Comparison of ENCODE assay signal across 8 mouse cellular contexts in the genomic region with DNA sequence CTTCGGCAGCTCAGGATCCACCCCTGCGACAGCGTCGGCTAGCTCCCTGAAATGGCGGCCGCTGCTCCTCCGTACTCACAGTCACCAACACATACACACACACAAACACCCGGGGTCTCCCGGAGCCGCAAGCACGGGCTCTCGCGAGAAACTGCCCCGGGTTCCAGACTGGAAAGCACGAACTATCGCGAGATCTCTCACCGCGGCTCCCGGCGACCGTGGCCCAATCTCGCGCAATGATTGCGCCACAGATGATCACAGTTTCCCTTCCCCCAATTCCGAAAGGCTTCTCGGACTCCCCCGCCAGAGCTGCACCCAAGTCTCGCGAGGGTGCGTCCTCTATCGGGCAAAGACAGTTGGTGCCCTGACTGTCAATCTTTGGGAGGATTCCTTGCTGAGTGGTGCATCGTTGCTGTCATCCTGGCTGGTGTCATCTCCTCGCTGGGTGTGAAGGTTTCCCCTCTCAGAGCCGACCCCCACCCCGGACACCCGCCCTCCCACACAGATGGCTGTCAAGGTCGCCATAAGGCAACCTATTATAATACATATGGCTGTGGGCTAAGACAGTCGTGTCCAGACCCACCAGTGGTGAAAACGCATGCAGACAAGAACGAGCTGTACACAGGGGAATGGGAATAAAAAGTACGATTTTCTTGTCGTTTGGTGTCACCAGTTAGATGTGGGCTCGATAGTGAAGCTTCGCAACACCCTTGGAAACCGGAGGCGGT. TPM values are rescaled to one million over a fixed set of nuclear protein-coding genes. Genes with fewer than 3 reads are reported as not detected.
DNase-seq lines count a peak whose midpoint lies in the region; ATAC-seq lines count a peak whose summit lies in the region.

Gene Rbm39, minus strand, starts transcription at position 145 of the 728 bp plus-strand sequence.

- peak within 1 kb of the TSS; percentile 88 for H3K4me2 ChIP-seq in intestine, embryonic 14.5 days (ENCODE audit: low read length)

- peaks cover 12% of the 10 kb centered on the region for H3K4me1 ChIP-seq in intestine, embryonic 14.5 days (replicated peaks; ENCODE audit: control insufficient read depth, insufficient read depth, low read length)

- peak within 1 kb of the TSS; percentile 99 for H3K9ac ChIP-seq in intestine, embryonic 14.5 days (ENCODE audit: low read length)

- ATAC-seq in intestine, embryonic 14.5 days (replicated peaks; ENCODE audit: low FRiP score, low TSS enrichment, low read depth), result peak; percentile 96

- H3K4me3 ChIP-seq in intestine, embryonic 14.5 days (ENCODE audit: low read depth, low read length), result peak within 1 kb of the TSS; percentile 80

- H3K27me3 ChIP-seq in intestine, embryonic 14.5 days (replicated peaks; ENCODE audit: control insufficient read depth, insufficient read depth, low read length), result no peaks in the 10 kb centered on the region

- intact Hi-C loops in left cerebral cortex, postnatal 14 days (cut with DNase I), result loop anchor here (5.0 kb wide), 1 partner anchor 97 kb away; no protein-coding TSS in a partner anchor

- H3K36me3 ChIP-seq in intestine, embryonic 14.5 days (ENCODE audit: control insufficient read depth, insufficient read depth, low read length), result peaks cover 35% of the 10 kb centered on the region

- WGBS in intestine, embryonic 14.5 days, result under 1% methylated on average over 47 of the region's 47 CpGs

- H3K27ac ChIP-seq in intestine, embryonic 14.5 days (ENCODE audit: low read depth), result peak within 1 kb of the TSS; percentile 96

- DNase-seq in adrenal gland, adult (ENCODE audit: inconsistent age in 2 of 2, low spot score in 1 of 2), result peak; percentile 100
- DNase-seq in embryo, embryonic 10.5 days (ENCODE audit: low spot score), result peak; percentile 99
- DNase-seq in gastrocnemius, postnatal 25 days, result peak; percentile 100
- peak; percentile 100 for DNase-seq in intestine, embryonic 14.5 days (ENCODE audit: low spot score)
- DNase-seq in left cerebral cortex, postnatal 14 days (ENCODE audit: low spot score in 2 of 2), result peak; percentile 100
- peak; percentile 100 for DNase-seq in mesoderm, embryonic 11.5 days (ENCODE audit: low read depth, low spot score)
- peak; percentile 99 to 100 for DNase-seq in right cerebral cortex, postnatal 36 days (ENCODE audit: low spot score in 2 of 2)
- DNase-seq in yolk sac, embryonic 10.5 days (ENCODE audit: low spot score), result peak; percentile 100

- H3K9me3 ChIP-seq in intestine, embryonic 14.5 days (ENCODE audit: control insufficient read depth, low read length), result no peaks in the 10 kb centered on the region

RNA-seq across cellular contexts. Expression of gene Rbm39, which starts in this region (rescaled TPM):
- 10 to 100 TPM; 95.5 to 96.8 TPM for total RNA-seq in gastrocnemius, postnatal 25 days (2021)
- polyA plus RNA-seq in intestine, embryonic 14.5 days (2014; fragmentation: Nextera tagmentation; extraction: Ambion mirVana), result 622 and 652 TPM in 2 replicates
- 100 to 1,000 TPM; 259 to 277 TPM for total RNA-seq in left cerebral cortex, postnatal 14 days (2021)

Comparison
In these comparisons a context has a peak if more than half of its experiments do, and no peak if none do; other contexts are left out.
1. Peak in every context shown above with its lines: DNase-seq, ATAC-seq, H3K4me3 ChIP-seq and H3K27ac ChIP-seq.